Mouse (Mus musculus): ENCODE data around the gene Trim44.

DNA sequence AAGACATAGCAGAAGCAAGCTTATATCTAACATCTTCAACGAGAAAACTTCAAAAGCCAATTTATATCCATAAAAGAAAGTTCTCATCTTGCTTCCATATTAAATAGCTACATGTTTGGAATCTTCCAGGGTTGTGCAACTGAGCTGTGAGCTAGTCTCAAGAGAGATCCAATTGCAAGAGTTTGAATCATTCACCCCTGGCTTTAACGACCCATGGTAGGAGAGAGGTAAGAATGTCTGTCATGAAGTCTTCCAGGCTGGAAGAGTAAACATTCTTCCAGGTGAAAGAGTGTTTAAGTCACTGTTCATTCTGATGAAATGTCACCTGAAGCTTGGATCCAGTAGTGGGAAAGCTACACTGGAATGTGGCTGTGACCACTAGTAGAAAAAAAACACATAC is 93.6 kb downstream of the Trim44 start:
- TF ChIP-seq CTCF (IDR thresholded peaks at IDR 0.05; ENCODE audit: low read depth) (no peak), EP300 (IDR thresholded peaks at IDR 0.05; ENCODE audit: low read depth) (no peak)
